Mouse (Mus musculus) left cerebral cortex, postnatal 10 days (tissue): ENCODE results near the gene Plk2. TPM values are rescaled to one million over a fixed set of nuclear protein-coding genes. Genes with fewer than 3 reads are reported as not detected.

Experiments
- total RNA-seq, 2 experiments: library from RNA; stranded (reverse); gene quantifications; 2 replicates each; pipeline ENCODE4 v1.2.3; 2021

The Plk2 gene
- total RNA-seq, 2 experiments from 2014 or later, result 247 to 257 TPM

Other genes starting within 250 kb of the Plk2 start
- 100 to 1,000 TPM; 161 to 162 TPM for gene Rab3c, start 114.0 kb upstream of the Plk2 start, total RNA-seq
- not detected for gene Gapt, start 37.8 kb upstream of the Plk2 start, total RNA-seq